In genomic region chr12:16907282-16907846, GRCm38 (mm10) we compare ENCODE assay signal across 28 mouse cellular contexts. TPM values are rescaled to one million over a fixed set of nuclear protein-coding genes. Genes with fewer than 3 reads are reported as not detected.
DNase-seq lines count a peak whose midpoint lies in the region; ATAC-seq and TF ChIP-seq lines count a peak whose summit lies in the region.
"Had no signal": no experiment of that assay in that cellular context is flagged by ENCODE, and none has a peak within 500 bp of the region (broad histone marks: within the 10 kb centered on the region; RNA-seq: fewer than 3 reads in every experiment).

No protein-coding gene starts in this region.

- no peak for TF ChIP-seq EP300 in heart, postnatal 0 days (IDR thresholded peaks at IDR 0.05; ENCODE audit: low read depth)

- no peak overlapping the region for H3K9ac ChIP-seq in heart, postnatal 0 days (replicated peaks; ENCODE audit: low read depth, low read length)
- H3K9ac ChIP-seq: kidney, embryonic 15.5 days; limb, embryonic 13.5 days; liver, postnatal 0 days; midbrain, embryonic 12.5 days; neural tube, embryonic 12.5 days had no signal

- intact Hi-C loops in heart, postnatal 25 days (cut with DNase I) = no loop called here

- no peak overlapping the region for H3K4me3 ChIP-seq in heart, postnatal 0 days (ENCODE audit: low read depth, low read length)
- H3K4me3 ChIP-seq: erythroblast, embryonic 14.5 days; gastrocnemius, adult 2 months; kidney, embryonic 15.5 days; layer of hippocampus, adult 2 months; left cerebral cortex, adult 2 months; limb, embryonic 13.5 days; megakaryocyte, embryonic 14.5 days; midbrain, embryonic 12.5 days; myocyte; neural tube, embryonic 12.5 days had no signal

- ATAC-seq in heart, postnatal 0 days (ENCODE audit: insufficient read depth, low read depth) = peak; percentile 64
- ATAC-seq: forebrain, embryonic 16.5 days; hindbrain, embryonic 16.5 days; liver, postnatal 0 days; lung, postnatal 0 days had no signal

- no peak overlapping the region for H3K4me2 ChIP-seq in heart, postnatal 0 days (ENCODE audit: low read depth, low read length)
- H3K4me2 ChIP-seq: kidney, embryonic 15.5 days; limb, embryonic 13.5 days; liver, embryonic 11.5 days; midbrain, embryonic 12.5 days; neural tube, embryonic 12.5 days had no signal

- H3K27me3 ChIP-seq in heart, postnatal 0 days (ENCODE audit: control insufficient read depth, insufficient read depth, low read length) = no peaks in the 10 kb centered on the region
- H3K27me3 ChIP-seq: kidney, embryonic 15.5 days; limb, embryonic 13.5 days; megakaryocyte, embryonic 14.5 days; midbrain, embryonic 12.5 days; neural tube, embryonic 12.5 days had no signal

- peaks cover 9% of the 10 kb centered on the region; the same call in 1 of the 2 replicates for H3K4me1 ChIP-seq in heart, postnatal 0 days (ENCODE audit: control insufficient read depth, insufficient read depth)
- H3K4me1 ChIP-seq: limb, embryonic 13.5 days; neural tube, embryonic 12.5 days had no signal

- WGBS in heart, postnatal 0 days = 68% methylated on average over 1 of the region's 1 CpGs

- DNase-seq in adrenal gland, adult 2 months = peak; percentile 48
- no peak for DNase-seq in adrenal gland, postnatal 4 days (ENCODE audit: low spot score in 2 of 2)
- DNase-seq in heart, postnatal 0 days (ENCODE audit: low spot score) = peak; percentile 36
- DNase-seq in heart, postnatal 25 days (ENCODE audit: low spot score) = no peak
- peak; percentile 76 for DNase-seq in adrenal gland, postnatal 14 days
- DNase-seq in gastrocnemius, adult 8-10 months (ENCODE audit: low spot score in 2 of 2) = no peak
- no peak for DNase-seq in layer of hippocampus, adult 18-20 months (ENCODE audit: low spot score in 2 of 2)
- DNase-seq: cerebellum, adult 11-12 months; gastrocnemius, adult 2 months; kidney, adult 18-20 months; kidney, postnatal 25 days; liver, postnatal 0 days; lung, postnatal 4 days; retina, postnatal 1 day; right cerebral cortex, postnatal 14 days had no signal

- no peak for TF ChIP-seq CTCF in heart, postnatal 0 days (IDR thresholded peaks at IDR 0.05; ENCODE audit: low read depth)

- no peaks in the 10 kb centered on the region for H3K9me3 ChIP-seq in heart, postnatal 0 days (replicated peaks; ENCODE audit: control insufficient read depth, low read length)
- H3K9me3 ChIP-seq: kidney, embryonic 15.5 days; limb, embryonic 13.5 days; megakaryocyte, embryonic 14.5 days; midbrain, embryonic 12.5 days; neural tube, embryonic 12.5 days had no signal

- H3K36me3 ChIP-seq in heart, postnatal 0 days (replicated peaks; ENCODE audit: control insufficient read depth, insufficient read depth, low read length) = no peaks in the 10 kb centered on the region
- H3K36me3 ChIP-seq: kidney, embryonic 15.5 days; limb, embryonic 13.5 days; midbrain, embryonic 12.5 days; neural tube, embryonic 12.5 days had no signal

- peak overlapping the region; percentile 43 for H3K27ac ChIP-seq in heart, postnatal 0 days (ENCODE audit: low read depth)
- H3K27ac ChIP-seq: gastrocnemius, adult 2 months; kidney, embryonic 15.5 days; layer of hippocampus, adult 2 months; left cerebral cortex, adult 2 months; limb, embryonic 13.5 days; midbrain, embryonic 12.5 days; neural tube, embryonic 12.5 days had no signal

RNA-seq across cellular contexts. Expression of gene Rock2, which starts 12.7 kb away (rescaled TPM):
- total RNA-seq in adrenal gland, adult 2 months (2021) = 10 to 100 TPM; 71.9 to 74.6 TPM
- 2.1 and 2.5 TPM in 2 replicates for polyA plus RNA-seq in adrenal gland, adult 2 months (2012; rRNA removed)
- total RNA-seq in adrenal gland, postnatal 4 days (2021) = 10 to 100 TPM; 73.9 to 79.7 TPM
- total RNA-seq in heart, postnatal 0 days (2014; rRNA removed; ENCODE audit: low replicate concordance) = 49.2 and 50.6 TPM in 2 replicates
- polyA plus RNA-seq in heart, postnatal 0 days (2015; fragmentation: Nextera tagmentation; extraction: Ambion mirVana) = 22.8 and 24.6 TPM in 2 replicates
- total RNA-seq in heart, postnatal 25 days (2021) = 10 to 100 TPM; 72.8 to 84.7 TPM
- 61.6 and 64.0 TPM in 2 replicates for total RNA-seq in adrenal gland, postnatal 14 days (2021)
- 100 to 1,000 TPM in 1 of 4 experiments, 10 to 100 TPM in 3; 76.4 to 106 (median 80.8) TPM for total RNA-seq in gastrocnemius, adult 8-10 months (2022)
- 100 to 1,000 TPM; 129 to 140 TPM for total RNA-seq in layer of hippocampus, adult 18-20 months (2021)

Comparison
In these comparisons a context has a peak if more than half of its experiments do, and no peak if none do; other contexts are left out.
1. DNase-seq: peak in adrenal gland, adult 2 months (single experiment), heart, postnatal 0 days (single experiment) and adrenal gland, postnatal 14 days (single experiment); none in adrenal gland, postnatal 4 days (0 of 2), heart, postnatal 25 days (single experiment), gastrocnemius, adult 8-10 months (0 of 2) and layer of hippocampus, adult 18-20 months (0 of 2).